Mouse (Mus musculus) megakaryocyte progenitor cell, adult 5-6 weeks (primary cell): ENCODE results near the gene Prss54. TPM values are rescaled to one million over a fixed set of nuclear protein-coding genes. Genes with fewer than 3 reads are reported as not detected.
A peak's percentile ranks its signal among the peaks of the same experiment; 100 is the strongest.
"Not testable (repeated sequence)": the region's sequence is repeated elsewhere in the genome, so short reads cannot be mapped to it uniquely, and the experiment has no call there.

ENCODE experiments used
- ATAC-seq: replicated peaks from 2 replicates; pipeline ENCODE4 v1.8.0; 2016; ENCODE audit warnings: mild to moderate bottlenecking, moderate TSS enrichment, inconsistent platforms; ENCODE audit not compliant: poor library complexity
- total RNA-seq, 2 experiments: library from RNA; stranded (forward) in 1 of 2; stranded (reverse) in 1 of 2; fragments of 157-497, 149-512 nt in 1 of 2; fragments of 200-1000 nt in 1 of 2; gene quantifications; 2 replicates each; pipeline versions ENCODE4 v1.2.3 to v1.2.4; 2015 to 2017

Gene Prss54
- total RNA-seq (2015) (not detected in 2 replicates), total RNA-seq (2017) (not detected in 2 replicates)

- no peak for ATAC-seq
Observed at GRCm38 (mm10) chr8:95576240-95576639, at the start of gene Prss54. Gene Prss54, minus strand, starts transcription at chr8:95576340.

- ATAC-seq = no peak
Observed at GRCm38 (mm10) chr8:95624833-95625232, 48.7 kb upstream of the Prss54 start.

- ATAC-seq = no peak
Observed at GRCm38 (mm10) chr8:95620046-95620445, 43.9 kb upstream of the Prss54 start.

GRCm38 (mm10) chr8:95616383-95616782 is 40.2 kb upstream of the Prss54 start:
- ATAC-seq = no peak

- ATAC-seq = no peak
Observed at GRCm38 (mm10) chr8:95611769-95612168, 35.6 kb upstream of the Prss54 start.

- peak; percentile 73 for ATAC-seq
Observed at GRCm38 (mm10) chr8:95610749-95611148, 34.6 kb upstream of the Prss54 start.

- ATAC-seq = no peak
Observed at GRCm38 (mm10) chr8:95609406-95609805, 33.3 kb upstream of the Prss54 start.

GRCm38 (mm10) chr8:95607210-95607609 is 31.1 kb upstream of the Prss54 start:
- no peak for ATAC-seq

GRCm38 (mm10) chr8:95606509-95606908 is 30.4 kb upstream of the Prss54 start:
- ATAC-seq = not testable (repeated sequence)

- no peak for ATAC-seq
Observed at GRCm38 (mm10) chr8:95602168-95602567, 26.0 kb upstream of the Prss54 start.

GRCm38 (mm10) chr8:95601306-95601705 is 25.2 kb upstream of the Prss54 start:
- no peak for ATAC-seq

GRCm38 (mm10) chr8:95599861-95600260 is 23.7 kb upstream of the Prss54 start:
- peak; percentile 83 for ATAC-seq

- no peak for ATAC-seq
Observed at GRCm38 (mm10) chr8:95596841-95597241, 20.7 kb upstream of the Prss54 start.

GRCm38 (mm10) chr8:95595131-95595530 is 19.0 kb upstream of the Prss54 start:
- ATAC-seq = no peak

- ATAC-seq = peak; percentile 45
Observed at GRCm38 (mm10) chr8:95593439-95594393, 17.6 kb upstream of the Prss54 start.

GRCm38 (mm10) chr8:95592131-95592780 is 16.1 kb upstream of the Prss54 start:
- ATAC-seq = peak; percentile 86

- ATAC-seq = no peak
Observed at GRCm38 (mm10) chr8:95590539-95590938, 14.4 kb upstream of the Prss54 start.

- ATAC-seq = no peak
Observed at GRCm38 (mm10) chr8:95589282-95589681, 13.1 kb upstream of the Prss54 start.

- no peak for ATAC-seq
Observed at GRCm38 (mm10) chr8:95587339-95587738, 11.2 kb upstream of the Prss54 start.

- ATAC-seq = no peak
Observed at GRCm38 (mm10) chr8:95573146-95573545, 3.0 kb downstream of the Prss54 start.

GRCm38 (mm10) chr8:95566809-95567208 is 9.3 kb downstream of the Prss54 start:
- no peak for ATAC-seq

- ATAC-seq = peak; percentile 57; the same call in 1 of the 2 replicates
Observed at GRCm38 (mm10) chr8:95566217-95566616, 9.9 kb downstream of the Prss54 start.
